Mouse (Mus musculus): Measurements from ENCODE around the gene Adgrg3. TPM values are rescaled to one million over a fixed set of nuclear protein-coding genes. Genes with fewer than 3 reads are reported as not detected.

Adgrg3 gene
- total and polyA plus RNA-seq, 3 experiments: not detected

GRCm38 (mm10) chr8:95054927-95055510, 37.5 kb downstream of the Adgrg3 start, which contains the start of gene Drc7:
TSS of gene Drc7 (plus strand) at chr8:95055103.
- TF ChIP-seq POLR2A (IDR thresholded peaks at IDR 0.05; ENCODE audit: low read depth, low read length): no peak
- peak; percentile 85 for TF ChIP-seq HCFC1 (IDR thresholded peaks at IDR 0.05; ENCODE audit: low read depth, low read length)
- no peak for TF ChIP-seq USF1 (IDR thresholded peaks at IDR 0.05; ENCODE audit: low read depth, low read length)
- no peak for TF ChIP-seq BHLHE40 (IDR thresholded peaks at IDR 0.05; ENCODE audit: low read depth, low read length)
- no peak for TF ChIP-seq ETS1 (conservative IDR thresholded peaks at IDR 0.05; ENCODE audit: low read depth, low read length)
- H3K4me3 ChIP-seq (replicated peaks in 1 of 3; ENCODE audit: low read depth in 2 of 3, low read length in 2 of 3, poor library complexity in 1 of 3): no peak within 1 kb of the TSS
- H3K9me3 ChIP-seq (replicated peaks; ENCODE audit: low read length): no peaks in the 10 kb centered on the region
- H3K4me2 ChIP-seq (ENCODE audit: insufficient read depth, low read depth, poor library complexity, severe bottlenecking): no peak within 1 kb of the TSS
- in situ Hi-C loops (cut with MboI; ENCODE audit: low pct_ligation_motif_present, low pct_unique_long_range_greater_than_20kb, low sequenced_read_pairs): no loop called here
- peaks cover 55% of the 10 kb centered on the region for H3K27me3 ChIP-seq (replicated peaks)
- no peak within 1 kb of the TSS for H3K9ac ChIP-seq (ENCODE audit: insufficient read depth, low read depth)
- peaks cover 0 to 4% of the 10 kb centered on the region in 2 experiments; a peak in 1 of 4 replicates for H3K4me1 ChIP-seq (ENCODE audit: control insufficient read depth in 1 of 2, insufficient read depth in 2 of 2)
- H3K36me3 ChIP-seq (replicated peaks in 1 of 2; ENCODE audit: control insufficient read depth in 1 of 2, insufficient read depth in 1 of 2, low read length in 1 of 2): no peaks in the 10 kb centered on the region
- DNase-seq (ENCODE audit: extremely low read depth): peak; percentile 14
- H3K79me2 ChIP-seq (replicated peaks; ENCODE audit: control insufficient read depth, extremely low read depth, insufficient read depth, poor library complexity, severe bottlenecking): no peaks in the 10 kb centered on the region
- no peak within 1 kb of the TSS for H3K27ac ChIP-seq (ENCODE audit: insufficient read depth, low read depth)
- dilution Hi-C loops (cut with MboI; ENCODE audit: extremely low pct_ligation_motif_present, extremely low pct_unique_long_range_greater_than_20kb, low sequenced_read_pairs): no loop called here

- dilution Hi-C loops (cut with MboI; ENCODE audit: extremely low pct_ligation_motif_present, extremely low pct_unique_long_range_greater_than_20kb, low sequenced_read_pairs) (no loop called here), in situ Hi-C loops (cut with MboI; ENCODE audit: low pct_ligation_motif_present, low pct_unique_long_range_greater_than_20kb, low sequenced_read_pairs) (no loop called here)
- Histone ChIP-seq H3K9me3 (replicated peaks; ENCODE audit: low read length) (peaks cover 7% of the 10 kb centered on the region), H3K36me3 (replicated peaks in 1 of 2; ENCODE audit: control insufficient read depth in 1 of 2, insufficient read depth in 1 of 2, low read length in 1 of 2) (no peaks in the 10 kb centered on the region), H3K27ac (ENCODE audit: insufficient read depth, low read depth) (no peak overlapping the region), H3K4me2 (ENCODE audit: insufficient read depth, low read depth, poor library complexity, severe bottlenecking) (no peak overlapping the region; the same call in 1 of the 2 replicates), H3K4me1 (ENCODE audit: control insufficient read depth in 1 of 2, insufficient read depth in 2 of 2) (peaks cover 0 to 4% of the 10 kb centered on the region in 2 experiments; a peak in 1 of 4 replicates), H3K79me2 (replicated peaks; ENCODE audit: control insufficient read depth, extremely low read depth, insufficient read depth, poor library complexity, severe bottlenecking) (no peaks in the 10 kb centered on the region), H3K9ac (ENCODE audit: insufficient read depth, low read depth) (no peak overlapping the region), H3K4me3 (replicated peaks in 1 of 3; ENCODE audit: low read depth in 2 of 3, low read length in 2 of 3, poor library complexity in 1 of 3) (no peak overlapping the region), H3K27me3 (replicated peaks) (peaks cover 52% of the 10 kb centered on the region)
- no peak for DNase-seq (ENCODE audit: extremely low read depth)
- TF ChIP-seq CTCF (conservative IDR thresholded peaks at IDR 0.05 in 1 of 2, IDR thresholded peaks at IDR 0.05 in 1 of 2; ENCODE audit: low read depth in 2 of 2, low read length in 2 of 2) (no peak), RAD21 (IDR thresholded peaks at IDR 0.05; ENCODE audit: low read depth, low read length) (no peak)
These were observed 38.9 kb downstream of the Adgrg3 start for GRCm38 (mm10) chr8:95056414-95056813.

DNA sequence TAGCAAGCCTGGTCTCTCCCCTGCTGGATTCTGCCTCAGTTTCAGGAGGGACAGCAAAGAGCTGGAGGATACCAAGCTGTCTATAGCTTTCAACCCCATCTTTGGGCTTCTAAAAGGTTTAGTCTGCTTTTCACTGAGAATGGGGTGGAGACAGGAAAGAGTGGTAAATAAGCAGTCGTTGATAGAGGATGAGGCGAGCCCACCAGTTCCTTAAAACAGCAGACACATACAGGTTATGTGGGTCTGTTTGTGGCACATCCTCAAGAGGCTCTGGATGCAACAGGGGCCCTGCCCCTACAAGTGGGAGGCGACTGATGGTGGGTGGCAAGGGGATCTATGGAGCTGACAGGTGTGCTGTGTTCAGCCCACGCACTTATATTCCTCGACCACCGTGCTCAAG, 41.2 kb downstream of the Adgrg3 start:
- no peak overlapping the region for H3K4me2 ChIP-seq (ENCODE audit: insufficient read depth, low read depth, poor library complexity, severe bottlenecking)
- no peak overlapping the region for H3K4me3 ChIP-seq (replicated peaks in 1 of 3; ENCODE audit: low read depth in 2 of 3, low read length in 2 of 3, poor library complexity in 1 of 3)
- no peak for TF ChIP-seq ZMIZ1 (IDR thresholded peaks at IDR 0.05; ENCODE audit: low read depth, low read length)
- TF ChIP-seq GABPA (IDR thresholded peaks at IDR 0.05; ENCODE audit: insufficient replicate concordance, low read depth, low read length): no peak
- TF ChIP-seq RAD21 (IDR thresholded peaks at IDR 0.05; ENCODE audit: low read depth, low read length): no peak
- no peak for TF ChIP-seq RCOR1 (conservative IDR thresholded peaks at IDR 0.05; ENCODE audit: low read depth, low read length)
- TF ChIP-seq E2F4 (IDR thresholded peaks at IDR 0.05; ENCODE audit: insufficient replicate concordance, low read depth, low read length): no peak
- no peak for TF ChIP-seq MAZ (IDR thresholded peaks at IDR 0.05; ENCODE audit: low read depth, low read length)
- no peak for TF ChIP-seq ZC3H11A (IDR thresholded peaks at IDR 0.05; ENCODE audit: low read depth, low read length)
- H3K9ac ChIP-seq (ENCODE audit: insufficient read depth, low read depth): no peak overlapping the region
- H3K27me3 ChIP-seq (replicated peaks): peaks cover 48% of the 10 kb centered on the region
- H3K27ac ChIP-seq (ENCODE audit: insufficient read depth, low read depth): no peak overlapping the region
- no peaks in the 10 kb centered on the region for H3K79me2 ChIP-seq (replicated peaks; ENCODE audit: control insufficient read depth, extremely low read depth, insufficient read depth, poor library complexity, severe bottlenecking)
- dilution Hi-C loops (cut with MboI; ENCODE audit: extremely low pct_ligation_motif_present, extremely low pct_unique_long_range_greater_than_20kb, low sequenced_read_pairs) (no loop called here), in situ Hi-C loops (cut with MboI; ENCODE audit: low pct_ligation_motif_present, low pct_unique_long_range_greater_than_20kb, low sequenced_read_pairs) (no loop called here)
- H3K9me3 ChIP-seq (replicated peaks; ENCODE audit: low read length): peaks cover 7% of the 10 kb centered on the region
- no peak for DNase-seq (ENCODE audit: extremely low read depth)
- H3K4me1 ChIP-seq (ENCODE audit: control insufficient read depth in 1 of 2, insufficient read depth in 2 of 2): peaks cover 0 to 4% of the 10 kb centered on the region in 2 experiments; a peak in 1 of 4 replicates
- no peaks in the 10 kb centered on the region for H3K36me3 ChIP-seq (replicated peaks in 1 of 2; ENCODE audit: control insufficient read depth in 1 of 2, insufficient read depth in 1 of 2, low read length in 1 of 2)
